Mouse (Mus musculus): ENCODE measurements at regions not wholly inside any gene's neighbourhood (a gene's known extent, or its start where the extent isn't known, plus 50 kb on each side); places are given as distances from the start of the nearest gene placed in this dataset.

- DNase-seq (ENCODE audit: low read depth, low spot score) = no peak
Observed at GRCm38 (mm10) chr1:121049684-121050083, 282.7 kb downstream of the Insig2 start.

- no peak for DNase-seq (ENCODE audit: low read depth, low spot score)
Observed at GRCm38 (mm10) chr1:121050695-121051495, 281.5 kb downstream of the Insig2 start.

- no peak for DNase-seq (ENCODE audit: low read depth, low spot score)
Observed at GRCm38 (mm10) chr1:121051496-121052119, 280.8 kb downstream of the Insig2 start.

GRCm38 (mm10) chr1:121052120-121052501, 280.3 kb downstream of the Insig2 start:
- DNase-seq (ENCODE audit: low read depth, low spot score) = no peak

- DNase-seq (ENCODE audit: low read depth, low spot score) = peak; percentile 2
Observed at GRCm38 (mm10) chr1:121053692-121054091, 278.7 kb downstream of the Insig2 start.

GRCm38 (mm10) chr1:121074569-121074968, 257.8 kb downstream of the Insig2 start:
- DNase-seq (ENCODE audit: low read depth, low spot score) = no peak

- DNase-seq (ENCODE audit: low read depth, low spot score) = no peak
Observed at GRCm38 (mm10) chr1:121082839-121083238, 249.6 kb downstream of the Insig2 start.

- DNase-seq (ENCODE audit: low read depth, low spot score) = no peak
Observed at GRCm38 (mm10) chr1:121085101-121085727, 247.2 kb downstream of the Insig2 start.

GRCm38 (mm10) chr1:121087124-121087887, 245.1 kb downstream of the Insig2 start:
- no peak for DNase-seq (ENCODE audit: low read depth, low spot score)

- no peak for DNase-seq (ENCODE audit: low read depth, low spot score)
Observed at GRCm38 (mm10) chr1:121090628-121091027, 241.8 kb downstream of the Insig2 start.

- no peak for DNase-seq (ENCODE audit: low read depth, low spot score)
Observed at GRCm38 (mm10) chr1:121092870-121093269, 239.5 kb downstream of the Insig2 start.

- no peak for DNase-seq (ENCODE audit: low read depth, low spot score)
Observed at GRCm38 (mm10) chr1:121096551-121097550, 235.5 kb downstream of the Insig2 start.

- no peak for DNase-seq (ENCODE audit: low read depth, low spot score)
Observed at GRCm38 (mm10) chr1:121111776-121112344, 220.5 kb downstream of the Insig2 start.

- DNase-seq (ENCODE audit: low read depth, low spot score) = no peak
Observed at GRCm38 (mm10) chr1:121112464-121112863, 219.9 kb downstream of the Insig2 start.

- no peak for DNase-seq (ENCODE audit: low read depth, low spot score)
Observed at GRCm38 (mm10) chr1:121116626-121117025, 215.8 kb downstream of the Insig2 start.

GRCm38 (mm10) chr1:121123436-121123835, 209.0 kb downstream of the Insig2 start:
- DNase-seq (ENCODE audit: low read depth, low spot score) = no peak

GRCm38 (mm10) chr1:121136284-121136683, 196.1 kb downstream of the Insig2 start:
- no peak for DNase-seq (ENCODE audit: low read depth, low spot score)

- DNase-seq (ENCODE audit: low read depth, low spot score) = no peak
Observed at GRCm38 (mm10) chr1:121136846-121137245, 195.5 kb downstream of the Insig2 start.

- no peak for DNase-seq (ENCODE audit: low read depth, low spot score)
Observed at GRCm38 (mm10) chr1:121144981-121145380, 187.4 kb downstream of the Insig2 start.

GRCm38 (mm10) chr1:121153476-121153875, 178.9 kb downstream of the Insig2 start:
- DNase-seq (ENCODE audit: low read depth, low spot score) = no peak
